Mouse (Mus musculus): ENCODE measurements around the gene Camkk2. TPM values are rescaled to one million over a fixed set of nuclear protein-coding genes. Genes with fewer than 3 reads are reported as not detected.

Gene Camkk2
- polyA plus RNA-seq, 1 experiment from 2014 or later, result 69.4 TPM

DNA sequence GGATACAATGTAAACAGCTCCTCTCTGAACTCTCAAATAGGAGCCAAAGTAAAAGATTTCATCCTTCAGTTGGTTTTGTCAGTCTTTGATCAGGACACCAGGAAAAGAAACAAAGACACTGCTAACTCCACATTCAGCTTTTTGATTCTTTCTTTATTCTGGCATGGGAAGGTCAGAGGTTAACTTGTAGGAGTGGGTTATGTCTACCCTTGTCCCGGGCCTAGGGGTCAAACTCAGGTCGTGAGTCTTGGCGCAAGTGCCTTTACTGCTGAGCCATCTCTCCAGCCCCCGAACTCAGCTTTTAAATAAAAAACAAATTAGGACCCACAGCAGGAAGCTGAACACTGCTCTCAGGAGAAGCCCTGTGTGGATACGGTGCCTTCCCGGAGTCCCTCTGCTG lies 23.1 kb downstream of the Camkk2 start:
- Histone ChIP-seq H3K36me3 (replicated peaks) (peaks cover 19% of the 10 kb centered on the region; the same call in 1 of the 2 replicates), H3K4me3 (no peak overlapping the region), H3K27ac (no peak overlapping the region), H3K9ac (no peak overlapping the region), H3K27me3 (replicated peaks) (no peaks in the 10 kb centered on the region), H3K9me3 (no peaks in the 10 kb centered on the region), H3K4me2 (no peak overlapping the region), H3K4me1 (no peaks in the 10 kb centered on the region)
- no peak for ATAC-seq (replicated peaks)
- WGBS, result 57% methylated on average over 6 of the region's 6 CpGs

DNA sequence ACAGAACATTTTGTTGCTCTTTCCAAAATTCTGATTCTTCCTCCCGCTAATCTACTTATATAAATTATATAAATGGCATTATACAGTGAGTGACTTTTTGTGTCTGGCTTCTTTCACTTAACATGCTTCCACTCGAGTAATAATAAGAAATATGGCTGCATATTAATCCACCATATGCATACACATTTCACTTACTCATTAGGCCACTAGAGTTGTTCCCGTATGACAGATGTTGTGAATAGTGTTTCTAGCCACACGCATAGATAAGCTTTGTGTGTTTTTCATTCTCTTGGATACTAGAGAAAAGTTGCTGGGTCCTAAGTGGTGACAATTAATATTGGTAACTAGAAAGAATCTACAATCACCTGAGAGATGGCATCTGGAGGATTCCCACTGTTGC lies 23.6 kb downstream of the Camkk2 start:
- Histone ChIP-seq H3K4me1 (no peaks in the 10 kb centered on the region), H3K9me3 (no peaks in the 10 kb centered on the region), H3K27me3 (replicated peaks) (no peaks in the 10 kb centered on the region), H3K4me2 (no peak overlapping the region), H3K27ac (no peak overlapping the region), H3K36me3 (replicated peaks) (peaks cover 17% of the 10 kb centered on the region; the same call in 1 of the 2 replicates), H3K4me3 (no peak overlapping the region), H3K9ac (no peak overlapping the region)
- ATAC-seq (replicated peaks), result no peak
- whole genome bisulfite sequencing, result 96% methylated on average over 4 of the region's 4 CpGs

DNA sequence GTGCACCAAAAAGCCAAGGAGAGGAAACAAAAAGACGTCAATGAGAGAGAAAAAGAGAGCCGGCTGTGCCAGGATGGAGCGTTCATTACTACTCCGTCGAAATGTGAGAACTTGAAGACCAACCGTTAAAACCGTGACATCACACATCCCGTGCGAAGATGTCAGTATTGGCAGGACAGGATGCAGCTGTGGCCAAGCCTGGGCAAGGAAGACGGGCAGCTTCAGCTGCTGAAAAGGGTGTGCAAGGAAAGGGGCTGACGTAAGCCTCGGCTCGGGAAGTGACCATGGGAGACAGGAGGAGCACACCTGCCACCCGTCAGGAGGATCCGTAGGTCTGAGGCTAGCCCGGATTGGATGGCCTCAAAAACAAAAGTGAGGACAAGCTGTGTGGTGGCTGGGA lies 24.7 kb downstream of the Camkk2 start:
- no peak for ATAC-seq (replicated peaks)
- no peak overlapping the region for H3K4me2 ChIP-seq
- no peak overlapping the region for H3K27ac ChIP-seq
- H3K9ac ChIP-seq, result no peak overlapping the region
- no peaks in the 10 kb centered on the region for H3K27me3 ChIP-seq (replicated peaks)
- no peaks in the 10 kb centered on the region for H3K4me1 ChIP-seq
- no peak overlapping the region for H3K4me3 ChIP-seq
- H3K36me3 ChIP-seq (replicated peaks), result peaks cover 17% of the 10 kb centered on the region; the same call in 1 of the 2 replicates
- H3K9me3 ChIP-seq, result no peaks in the 10 kb centered on the region
- WGBS, result 92% methylated on average over 16 of the region's 16 CpGs

DNA sequence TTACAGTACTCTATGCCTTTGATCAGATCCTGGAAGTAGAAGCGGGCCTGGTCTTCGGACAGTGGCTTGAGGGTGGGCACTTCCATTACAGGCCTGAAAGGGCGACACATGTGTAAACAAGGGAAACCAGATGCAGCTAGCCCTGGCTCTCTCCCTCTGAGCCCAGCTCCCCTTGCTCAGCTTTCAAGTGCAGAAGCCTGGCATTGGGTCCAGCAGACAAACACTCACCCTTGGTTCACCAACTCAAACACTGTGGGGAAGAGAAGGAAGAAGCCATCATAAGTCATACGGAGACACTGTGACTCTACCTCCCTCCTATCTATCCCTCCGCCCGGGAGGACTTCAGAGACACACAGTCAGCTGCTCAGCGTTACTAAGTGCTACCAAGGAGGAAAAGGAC lies 31.3 kb downstream of the Camkk2 start:
- WGBS, result 89% methylated on average over 7 of the region's 7 CpGs
- ATAC-seq (replicated peaks), result no peak
- peaks cover 37% of the 10 kb centered on the region for H3K36me3 ChIP-seq (replicated peaks)
- no peak overlapping the region for H3K27ac ChIP-seq
- H3K4me2 ChIP-seq, result no peak overlapping the region
- no peak overlapping the region for H3K4me3 ChIP-seq
- no peaks in the 10 kb centered on the region for H3K9me3 ChIP-seq
- no peaks in the 10 kb centered on the region for H3K4me1 ChIP-seq
- no peak overlapping the region for H3K9ac ChIP-seq
- H3K27me3 ChIP-seq (replicated peaks), result no peaks in the 10 kb centered on the region

DNA sequence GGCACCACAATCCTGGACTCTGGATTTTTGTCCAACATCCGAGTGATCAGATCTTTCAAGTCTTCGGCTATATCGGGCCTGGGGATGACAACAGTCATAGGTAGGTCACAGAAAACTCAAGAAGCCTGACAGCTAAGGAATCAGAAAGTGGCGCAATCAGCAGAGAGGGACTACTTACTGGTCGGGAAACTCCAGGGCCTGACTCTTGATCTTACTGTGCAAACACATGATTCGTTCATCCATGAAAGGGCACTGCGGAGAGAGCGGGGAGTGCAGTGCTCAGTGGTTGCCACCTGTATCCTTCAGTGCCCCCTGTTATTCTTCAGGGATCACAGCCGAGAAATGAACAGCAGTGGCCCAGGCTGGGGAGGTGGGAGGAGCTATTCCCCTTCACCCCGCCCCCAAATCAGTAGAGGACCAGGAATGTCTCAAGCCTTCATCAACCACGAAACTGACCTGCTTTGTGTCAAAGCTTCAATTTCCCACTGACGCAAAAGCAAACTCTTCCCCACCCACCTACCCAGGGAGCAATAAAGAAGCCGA lies 35.3 kb downstream of the Camkk2 start:
- H3K36me3 ChIP-seq (replicated peaks), result peaks cover 40% of the 10 kb centered on the region
- no peak for ATAC-seq (replicated peaks)

DNA sequence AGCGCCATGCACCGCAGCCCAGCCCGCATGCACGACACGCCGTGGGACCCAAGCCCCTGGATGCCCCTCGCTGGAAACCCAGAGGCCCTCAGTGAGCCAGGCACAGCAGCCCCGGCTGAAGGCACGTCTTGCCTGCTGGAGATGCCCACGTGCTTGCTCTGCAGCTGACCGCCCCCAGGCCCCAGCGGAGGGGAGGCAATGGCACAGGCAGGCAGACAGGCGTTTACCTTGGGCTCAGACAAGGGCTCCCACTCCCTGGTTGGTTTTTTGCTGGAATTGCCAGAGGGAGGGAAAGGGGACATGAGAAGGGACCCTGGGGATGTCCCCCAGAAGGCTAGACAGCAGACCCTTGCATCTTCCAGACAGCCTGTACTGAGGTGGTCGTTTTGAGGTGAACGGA lies 42.4 kb downstream of the Camkk2 start:
- 95% methylated on average over 15 of the region's 15 CpGs for WGBS
- H3K9me3 ChIP-seq, result no peaks in the 10 kb centered on the region
- H3K9ac ChIP-seq, result no peak overlapping the region
- peaks cover 2% of the 10 kb centered on the region for H3K36me3 ChIP-seq (replicated peaks)
- no peak overlapping the region for H3K27ac ChIP-seq
- H3K4me2 ChIP-seq, result no peak overlapping the region
- H3K4me1 ChIP-seq, result no peaks in the 10 kb centered on the region
- H3K27me3 ChIP-seq (replicated peaks), result no peaks in the 10 kb centered on the region
- ATAC-seq (replicated peaks), result no peak
- H3K4me3 ChIP-seq, result no peak overlapping the region

More for the DNA sequence above, 35.3 kb downstream of the Camkk2 start:
- Histone ChIP-seq H3K9ac (no peak overlapping the region), H3K4me2 (no peak overlapping the region), H3K9me3 (no peaks in the 10 kb centered on the region), H3K4me1 (no peaks in the 10 kb centered on the region), H3K27ac (no peak overlapping the region), H3K27me3 (replicated peaks) (no peaks in the 10 kb centered on the region), H3K4me3 (no peak overlapping the region)
- 81% methylated on average over 13 of the region's 13 CpGs for WGBS

DNA sequence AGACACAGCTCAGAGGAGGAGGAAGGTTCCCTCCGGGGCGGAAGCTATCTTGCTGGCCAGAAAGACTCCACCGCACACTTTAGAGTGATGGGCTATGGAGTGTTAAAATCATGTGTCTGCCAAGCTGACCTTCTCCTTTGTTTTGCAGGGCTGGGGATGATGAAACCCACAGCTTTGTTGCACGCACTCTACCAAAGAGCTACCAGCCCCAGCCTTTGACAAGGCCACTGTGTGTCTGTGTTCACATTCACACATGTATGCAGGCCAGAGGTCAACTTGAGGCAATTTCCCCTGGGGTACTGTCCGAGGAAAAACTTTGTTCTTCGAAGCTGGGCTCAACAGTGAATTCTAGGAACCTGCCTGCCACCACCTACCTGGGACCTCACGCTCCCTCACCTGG lies 43.4 kb downstream of the Camkk2 start:
- no peak for ATAC-seq (replicated peaks)
- H3K36me3 ChIP-seq (replicated peaks), result no peaks in the 10 kb centered on the region
- H3K4me1 ChIP-seq, result no peaks in the 10 kb centered on the region
- H3K9me3 ChIP-seq, result no peaks in the 10 kb centered on the region
- H3K4me3 ChIP-seq, result no peak overlapping the region
- WGBS, result 91% methylated on average over 7 of the region's 7 CpGs
- H3K4me2 ChIP-seq, result no peak overlapping the region
- H3K27me3 ChIP-seq (replicated peaks), result no peaks in the 10 kb centered on the region
- no peak overlapping the region for H3K9ac ChIP-seq
- no peak overlapping the region for H3K27ac ChIP-seq

DNA sequence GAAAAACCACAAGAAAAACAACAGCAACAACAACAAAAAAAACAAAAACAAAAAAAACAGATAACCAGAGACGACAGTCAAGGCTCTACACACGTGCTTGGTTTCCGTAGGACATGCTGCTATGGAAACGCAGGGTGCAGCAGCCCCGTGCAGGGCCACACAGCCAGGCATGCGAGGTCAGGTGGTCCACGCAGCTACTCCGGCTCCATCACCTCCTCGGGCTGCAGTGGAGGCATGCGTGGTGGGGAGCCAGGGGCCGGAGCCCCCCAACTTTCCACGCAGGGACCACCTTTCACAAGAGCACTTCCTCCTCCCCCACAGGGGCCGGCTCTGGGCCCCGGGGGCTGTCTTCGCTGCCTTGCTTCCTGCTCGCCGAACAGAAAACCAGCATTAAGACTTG lies 45.3 kb downstream of the Camkk2 start:
- H3K4me3 ChIP-seq, result no peak overlapping the region
- no peaks in the 10 kb centered on the region for H3K4me1 ChIP-seq
- H3K36me3 ChIP-seq (replicated peaks), result no peaks in the 10 kb centered on the region
- WGBS, result 57% methylated on average over 17 of the region's 17 CpGs
- H3K9ac ChIP-seq, result no peak overlapping the region
- no peaks in the 10 kb centered on the region for H3K9me3 ChIP-seq
- ATAC-seq (replicated peaks), result no peak
- no peaks in the 10 kb centered on the region for H3K27me3 ChIP-seq (replicated peaks)
- H3K4me2 ChIP-seq, result no peak overlapping the region
- H3K27ac ChIP-seq, result no peak overlapping the region

DNA sequence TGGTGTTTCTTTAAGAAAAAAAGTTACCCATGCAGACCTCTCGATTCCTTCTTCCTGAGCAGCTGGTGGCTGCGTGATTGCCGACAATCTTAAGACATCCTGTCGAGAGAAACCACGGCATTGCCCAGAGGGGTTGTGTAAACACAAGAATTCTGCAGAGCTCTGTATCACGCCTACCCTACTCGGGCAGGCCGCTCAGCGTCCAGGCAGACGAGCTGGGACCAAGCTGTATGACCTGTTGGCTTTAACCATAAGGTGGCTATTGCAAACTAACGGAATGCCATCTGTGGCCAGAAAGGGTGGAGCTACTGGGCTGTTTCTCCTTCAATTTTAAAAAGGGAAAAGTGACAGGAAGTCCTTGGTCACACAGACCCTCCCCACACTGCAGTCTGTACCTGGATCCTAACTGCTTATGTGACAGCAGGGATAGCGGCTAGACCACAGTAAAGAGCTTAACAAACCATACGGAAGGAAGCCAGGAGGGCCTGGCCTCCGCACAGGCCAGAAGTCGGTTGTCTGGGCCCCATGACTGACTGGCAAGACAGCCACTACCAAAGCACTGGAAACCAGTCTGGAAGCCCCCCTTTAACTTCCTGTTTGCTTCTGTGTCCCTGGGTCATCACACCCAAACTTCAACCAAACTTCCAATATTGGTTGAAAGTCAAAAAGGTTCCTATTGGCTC lies 47.1 kb downstream of the Camkk2 start:
- Histone ChIP-seq H3K9ac (no peak overlapping the region), H3K4me3 (no peak overlapping the region), H3K27ac (no peak overlapping the region), H3K9me3 (no peaks in the 10 kb centered on the region), H3K4me2 (no peak overlapping the region), H3K27me3 (replicated peaks) (no peaks in the 10 kb centered on the region), H3K36me3 (replicated peaks) (no peaks in the 10 kb centered on the region), H3K4me1 (no peaks in the 10 kb centered on the region)
- WGBS, result 68% methylated on average over 15 of the region's 15 CpGs
- ATAC-seq (replicated peaks), result no peak

DNA sequence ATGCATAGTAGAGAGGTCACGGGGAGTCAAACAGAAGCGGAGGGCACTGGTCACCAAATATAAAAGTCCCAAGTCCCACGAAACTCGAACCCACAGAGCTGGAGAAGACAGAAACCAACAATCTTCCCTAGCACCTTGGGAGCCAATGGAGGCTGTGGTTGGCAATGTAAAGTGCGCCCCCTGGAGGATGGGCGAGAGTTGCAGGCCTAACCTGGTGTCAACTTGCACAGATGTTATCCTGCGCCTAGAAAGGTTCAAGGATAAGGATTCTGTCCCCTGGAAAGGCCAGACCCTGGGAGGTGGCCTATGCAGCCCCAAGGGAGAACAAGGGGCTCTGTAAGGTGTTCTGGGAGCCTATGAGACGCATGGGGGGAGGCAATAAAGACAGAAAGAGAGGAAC lies 47.9 kb downstream of the Camkk2 start:
- no peaks in the 10 kb centered on the region for H3K36me3 ChIP-seq (replicated peaks)
- 67% methylated on average over 8 of the region's 8 CpGs for WGBS
- H3K4me3 ChIP-seq, result no peak overlapping the region
- ATAC-seq (replicated peaks), result no peak
- H3K27ac ChIP-seq, result no peak overlapping the region
- H3K4me2 ChIP-seq, result no peak overlapping the region
- no peak overlapping the region for H3K9ac ChIP-seq
- H3K9me3 ChIP-seq, result no peaks in the 10 kb centered on the region
- no peaks in the 10 kb centered on the region for H3K27me3 ChIP-seq (replicated peaks)
- H3K4me1 ChIP-seq, result no peaks in the 10 kb centered on the region; the same call in 1 of the 2 replicates

DNA sequence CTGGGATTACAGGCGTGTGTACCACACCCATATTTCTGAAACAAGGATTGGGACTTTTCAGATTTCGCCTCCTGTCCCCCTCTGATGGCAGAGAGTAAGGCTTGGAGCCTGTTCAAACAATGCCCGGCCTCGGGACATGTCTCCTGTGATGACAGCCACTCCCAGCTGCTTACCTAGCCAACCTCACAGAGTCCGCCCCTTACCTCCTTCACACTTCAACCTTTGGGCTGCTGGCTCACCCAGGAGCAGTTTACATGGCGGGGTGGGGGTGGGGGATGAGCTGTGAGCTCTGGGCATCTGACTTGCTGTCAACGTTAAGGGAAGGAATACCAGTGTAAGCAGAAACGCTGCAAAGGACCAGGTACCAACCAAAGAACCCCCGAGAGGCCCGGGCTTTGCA lies 48.4 kb downstream of the Camkk2 start:
- H3K9me3 ChIP-seq, result no peaks in the 10 kb centered on the region
- ATAC-seq (replicated peaks), result no peak
- H3K27me3 ChIP-seq (replicated peaks), result no peaks in the 10 kb centered on the region
- WGBS, result 88% methylated on average over 10 of the region's 10 CpGs
- no peak overlapping the region for H3K4me2 ChIP-seq
- H3K9ac ChIP-seq, result no peak overlapping the region
- no peak overlapping the region for H3K27ac ChIP-seq
- H3K4me3 ChIP-seq, result no peak overlapping the region
- H3K4me1 ChIP-seq, result peaks cover 4% of the 10 kb centered on the region
- H3K36me3 ChIP-seq (replicated peaks), result no peaks in the 10 kb centered on the region

DNA sequence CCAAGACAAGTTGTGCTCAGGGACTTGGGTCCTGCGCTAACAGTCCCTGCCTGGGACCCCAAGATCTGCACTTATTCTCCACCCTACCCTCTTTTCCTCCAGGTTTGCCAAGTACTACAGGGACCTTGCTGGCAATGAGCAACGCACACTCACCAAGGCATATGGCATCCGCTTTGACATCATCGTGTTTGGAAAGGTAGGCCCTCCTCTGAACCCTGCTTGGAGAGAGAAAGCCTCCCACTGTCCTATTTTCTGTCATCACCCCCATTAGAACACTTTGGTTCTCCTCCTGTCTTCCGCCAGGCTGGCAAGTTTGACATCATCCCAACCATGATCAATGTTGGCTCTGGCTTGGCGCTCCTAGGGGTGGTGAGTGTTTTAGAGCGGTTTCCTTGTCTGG lies 52.1 kb downstream of the Camkk2 start:
- Histone ChIP-seq H3K4me2 (no peak overlapping the region), H3K27ac (no peak overlapping the region), H3K4me3 (no peak overlapping the region), H3K9me3 (no peaks in the 10 kb centered on the region), H3K36me3 (replicated peaks) (no peaks in the 10 kb centered on the region), H3K4me1 (peaks cover 6% of the 10 kb centered on the region), H3K27me3 (replicated peaks) (no peaks in the 10 kb centered on the region), H3K9ac (no peak overlapping the region)
- 96% methylated on average over 7 of the region's 7 CpGs for WGBS
- ATAC-seq (replicated peaks), result no peak

DNA sequence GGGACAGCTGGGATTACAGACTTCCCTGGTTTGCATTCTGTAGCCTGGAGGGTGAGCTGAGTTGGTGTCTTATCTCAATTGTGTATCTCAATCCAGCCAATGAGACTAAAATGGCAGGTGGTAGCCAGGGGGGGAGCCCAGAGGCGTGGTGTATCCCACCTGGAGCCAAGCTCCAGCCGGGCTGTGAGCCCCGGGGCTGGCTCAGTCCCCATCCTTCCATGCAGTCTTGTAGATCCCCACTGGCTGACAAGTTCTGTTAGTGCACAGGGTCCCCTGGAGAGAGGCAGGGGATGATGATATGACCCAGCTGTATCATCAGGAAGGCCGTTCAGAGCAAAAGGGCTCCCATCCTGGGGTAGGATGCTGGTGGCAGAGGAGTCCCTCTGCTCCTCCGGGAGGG lies 52.6 kb downstream of the Camkk2 start:
- Histone ChIP-seq H3K36me3 (replicated peaks) (no peaks in the 10 kb centered on the region), H3K27ac (no peak overlapping the region), H3K9me3 (no peaks in the 10 kb centered on the region), H3K27me3 (replicated peaks) (no peaks in the 10 kb centered on the region), H3K4me1 (peaks cover 6% of the 10 kb centered on the region), H3K9ac (no peak overlapping the region), H3K4me2 (no peak overlapping the region), H3K4me3 (no peak overlapping the region)
- WGBS, result 74% methylated on average over 5 of the region's 5 CpGs
- 0 out of 2 replicates have a peak, but pooled peaks have one; percentile 6 for ATAC-seq (replicated peaks)

All from midbrain, embryonic 15.5 days (tissue).